Mouse (Mus musculus) embryo, embryonic 11.5 days (tissue): ENCODE measurements around the gene Unc5cl.
"Not testable (repeated sequence)": the region's sequence is repeated elsewhere in the genome, so short reads cannot be mapped to it uniquely, and the experiment has no call there.

ENCODE experiments used
- DNase-seq: peaks from one replicate; pipeline ENCODE4 v3.0.0-alpha.2; 2012; ENCODE audit warnings: low read depth, low spot score

Gene Unc5cl

DNA sequence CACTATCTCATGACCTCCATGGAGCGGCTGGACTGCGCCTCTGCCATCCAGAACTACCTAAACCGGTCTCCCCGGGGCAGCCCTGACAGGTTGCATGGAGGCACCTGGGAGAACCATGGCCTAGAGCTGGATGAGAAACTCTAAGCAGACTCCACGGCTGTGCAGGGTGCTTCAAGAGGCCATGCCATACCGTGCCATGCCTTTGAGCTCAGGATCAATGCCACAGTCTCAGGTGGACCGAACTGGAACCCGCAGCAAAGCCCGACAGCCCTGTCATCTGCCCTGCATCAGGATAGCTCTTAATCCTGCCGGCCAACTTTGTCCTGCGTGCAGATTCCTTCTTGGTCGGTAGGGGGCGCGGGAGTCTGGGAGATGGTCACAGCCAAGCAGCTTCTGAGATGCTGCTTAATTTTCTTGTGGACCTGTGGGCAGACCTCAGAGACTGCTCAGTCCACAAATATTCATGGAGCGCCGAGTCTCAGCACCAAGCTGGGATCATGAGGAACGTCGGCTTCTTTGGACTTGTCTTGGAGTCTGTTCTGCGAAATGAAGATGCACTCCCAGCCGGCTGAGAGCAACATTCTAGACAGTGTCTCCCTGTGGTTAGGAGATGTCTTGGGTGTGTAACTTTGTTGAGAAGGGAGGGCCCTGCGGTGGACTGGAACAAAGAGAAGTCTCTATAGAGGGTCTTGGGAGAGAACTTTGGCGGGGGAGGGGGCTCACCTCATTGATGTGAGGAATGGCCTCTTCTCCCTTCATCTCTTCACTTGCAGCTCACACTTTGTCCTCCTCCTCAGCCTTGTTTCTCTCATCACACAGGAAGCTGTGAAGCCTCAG, 12.9 kb downstream of the Unc5cl start:
- DNase-seq = peak; percentile 72

DNA sequence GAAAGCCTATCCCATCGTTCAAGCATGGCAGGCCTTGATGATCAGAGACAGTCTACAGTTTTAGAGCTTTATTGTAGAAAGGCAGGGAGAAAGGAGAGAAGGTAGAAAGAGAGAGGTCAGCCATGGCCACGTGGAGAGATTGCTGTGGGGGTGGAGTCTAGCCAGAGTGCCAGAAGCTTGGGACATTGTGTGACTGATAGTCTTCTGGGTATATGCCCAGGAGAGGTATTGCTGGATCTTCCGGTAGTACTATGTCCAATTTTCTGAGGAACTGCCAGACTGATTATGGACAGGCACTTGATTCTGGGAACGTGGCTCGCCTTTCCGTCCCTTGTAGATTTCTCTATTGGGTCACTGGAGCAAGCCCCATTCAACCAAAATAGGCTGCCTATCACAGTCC, 19.6 kb downstream of the Unc5cl start:
- not testable (repeated sequence) for DNase-seq

DNA sequence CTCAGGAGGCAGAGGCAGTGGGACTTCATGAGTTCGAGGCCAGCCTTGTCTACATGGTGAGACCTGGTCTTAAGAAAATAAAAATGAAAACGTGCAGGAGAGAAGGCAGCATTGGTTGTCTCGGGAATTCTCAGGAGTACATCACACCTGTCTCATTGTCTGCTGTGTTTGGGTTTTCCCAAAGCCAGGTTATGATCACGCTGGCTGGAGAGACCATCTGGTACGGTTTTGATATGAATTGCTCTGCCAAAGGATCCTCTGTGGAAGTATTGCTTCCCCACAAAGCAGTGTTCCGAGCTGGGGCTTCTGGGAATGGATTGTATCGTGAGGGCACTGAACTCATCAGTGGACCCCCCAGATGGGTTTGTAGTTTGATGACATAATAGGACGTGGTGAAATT, 20.7 kb downstream of the Unc5cl start:
- no peak for DNase-seq

DNA sequence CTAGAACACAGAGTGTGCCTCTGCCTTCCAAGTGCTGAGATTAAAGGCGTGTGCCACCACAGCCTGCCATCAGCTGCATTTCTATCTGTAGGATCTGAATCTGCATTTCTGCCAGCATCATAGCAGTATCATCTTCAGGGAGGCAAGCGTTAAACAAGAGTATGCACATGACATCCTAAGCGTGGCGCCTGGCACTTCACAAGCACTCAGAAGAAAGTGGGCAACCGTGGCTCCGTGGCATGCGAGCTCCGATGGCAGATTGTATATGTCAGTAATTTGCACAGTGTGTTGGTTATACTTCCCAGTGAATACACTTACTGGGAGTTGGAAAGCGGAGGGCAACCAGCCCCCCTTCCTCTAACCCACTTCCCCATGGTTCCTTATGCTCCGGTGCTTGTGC, 25.3 kb downstream of the Unc5cl start:
- DNase-seq = no peak

DNA sequence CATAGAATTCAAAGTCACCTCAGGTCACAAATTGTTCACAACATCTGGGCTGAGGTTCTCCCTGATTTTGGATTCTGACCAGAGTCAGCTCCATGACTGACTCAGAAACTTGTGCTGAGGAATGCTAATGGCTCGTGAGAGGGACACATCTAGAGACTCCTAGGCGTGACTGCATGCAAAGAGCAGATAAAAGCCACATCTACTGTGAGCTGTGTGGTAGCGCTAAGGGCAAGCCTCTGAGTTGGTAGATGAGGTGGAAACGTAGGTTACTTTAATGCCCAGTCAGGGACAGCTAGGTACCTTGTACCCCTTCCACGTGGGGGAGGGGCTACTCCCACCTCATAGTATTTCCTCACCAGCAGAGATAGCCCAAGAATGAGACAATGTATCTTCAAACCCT, 29.1 kb downstream of the Unc5cl start:
- DNase-seq = no peak

DNA sequence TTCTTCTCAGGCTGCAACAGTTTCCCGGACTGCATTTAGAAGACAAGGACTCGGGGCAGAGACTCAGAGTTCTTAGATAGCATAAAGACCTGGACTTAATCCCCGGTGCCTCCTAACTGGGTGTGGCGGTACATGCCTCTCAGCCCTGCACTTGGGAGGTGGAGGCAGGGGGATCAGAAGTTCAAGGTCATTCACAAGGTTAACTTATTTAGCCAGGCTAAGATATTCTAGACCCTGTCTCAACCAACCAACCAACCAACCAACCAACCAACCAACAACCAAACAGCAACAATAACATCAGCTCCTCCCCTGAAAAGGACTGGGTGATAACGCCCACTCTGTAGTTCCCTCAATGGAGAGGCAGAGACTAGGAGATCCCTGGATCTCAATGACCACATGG, 29.5 kb downstream of the Unc5cl start:
- no peak for DNase-seq

DNA sequence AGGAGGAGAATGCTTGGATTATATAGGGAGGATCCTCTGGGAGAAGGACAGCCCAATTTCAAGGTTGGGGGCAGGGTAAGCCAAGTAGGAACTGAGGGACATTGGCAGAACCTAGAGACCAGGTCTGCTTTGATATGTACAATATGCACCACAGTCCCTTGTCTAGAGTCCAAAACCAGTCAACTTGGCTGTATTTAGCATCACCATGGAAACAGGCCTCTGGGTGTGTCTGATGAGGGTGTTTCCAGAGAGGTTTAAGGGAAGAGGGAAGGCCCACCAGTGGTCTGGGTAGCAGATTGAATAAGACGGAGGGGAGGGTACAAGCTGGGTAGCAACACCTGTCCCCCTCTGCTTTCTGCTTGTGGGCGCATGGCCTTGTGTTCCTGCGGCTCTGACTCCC, 34.8 kb downstream of the Unc5cl start:
- no peak for DNase-seq

DNA sequence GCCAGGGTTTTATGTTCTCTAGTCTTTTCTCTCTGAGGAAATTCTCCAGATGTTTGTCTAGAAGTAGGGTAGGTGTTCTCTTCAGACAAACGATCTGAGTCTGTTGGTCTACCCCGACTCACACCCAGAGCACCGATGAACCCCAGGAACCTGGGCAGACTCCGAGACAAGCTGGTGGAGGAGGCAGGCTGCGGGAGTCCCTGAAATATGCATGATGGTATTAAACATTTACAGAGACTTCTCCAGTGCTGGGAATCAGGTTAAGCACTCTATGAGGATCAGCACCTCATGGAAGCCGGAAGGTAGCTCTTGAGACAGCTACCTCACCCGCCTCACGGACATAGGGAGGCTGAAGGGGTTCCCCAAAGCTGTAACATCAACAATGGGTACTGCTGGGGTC, 37.9 kb downstream of the Unc5cl start:
- no peak for DNase-seq

DNA sequence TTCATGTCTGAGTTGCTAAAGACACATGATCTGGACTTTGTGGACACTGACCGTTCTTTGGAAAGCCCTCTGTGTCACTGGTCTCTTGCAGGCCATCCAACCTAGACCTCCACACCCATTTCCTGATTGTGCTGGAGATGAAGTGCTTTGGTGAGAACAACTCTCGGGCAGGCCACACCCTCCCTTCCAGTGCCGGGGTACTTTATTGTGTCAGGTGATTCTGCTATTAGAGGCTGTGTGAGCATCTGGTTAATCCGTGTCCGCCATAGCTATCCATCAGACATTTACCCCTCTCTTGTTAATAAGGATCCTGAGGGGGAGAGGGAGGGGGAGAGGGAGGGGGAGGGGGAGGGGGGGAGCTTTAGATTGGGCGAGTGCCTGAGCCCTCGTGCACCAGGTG, 38.9 kb downstream of the Unc5cl start:
- no peak for DNase-seq

DNA sequence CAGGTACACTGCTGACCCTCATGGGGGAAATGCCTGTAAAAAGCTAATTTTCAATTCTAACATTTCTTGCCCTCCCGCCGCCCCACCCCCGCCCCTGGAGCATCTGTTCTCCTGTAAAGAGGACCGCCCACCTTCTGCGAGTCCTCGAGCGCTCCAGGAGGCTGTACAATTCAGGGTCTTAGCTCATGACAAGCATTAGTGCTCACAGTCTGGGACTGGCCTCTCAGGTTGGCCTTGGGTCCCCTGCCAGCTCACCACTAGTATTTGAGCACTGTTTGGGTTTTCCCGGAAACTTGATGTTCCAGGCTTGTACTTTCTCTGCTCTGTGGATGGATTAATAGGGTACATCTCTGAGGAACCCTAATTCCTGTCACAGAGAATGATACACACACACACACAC, 39.3 kb downstream of the Unc5cl start:
- DNase-seq = no peak

DNA sequence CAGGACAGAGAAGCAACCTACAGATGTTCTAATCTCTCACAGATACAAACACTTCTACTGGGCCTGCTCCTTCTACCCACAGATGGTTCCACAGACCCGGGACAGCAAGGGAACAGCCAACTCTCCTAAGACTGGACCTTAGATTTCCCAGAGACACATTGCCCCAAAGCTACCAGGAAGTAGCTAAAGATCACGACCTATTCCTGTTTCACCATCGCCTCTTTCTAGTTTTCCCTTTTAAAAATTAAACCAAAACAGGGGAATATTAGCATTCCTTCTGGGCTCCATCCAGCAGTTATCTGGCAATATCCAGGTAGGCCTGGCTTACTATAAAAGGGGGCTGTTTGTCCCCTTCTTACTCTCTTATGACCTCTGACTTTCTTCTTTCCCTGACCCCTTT, 43.3 kb downstream of the Unc5cl start:
- DNase-seq = no peak

DNA sequence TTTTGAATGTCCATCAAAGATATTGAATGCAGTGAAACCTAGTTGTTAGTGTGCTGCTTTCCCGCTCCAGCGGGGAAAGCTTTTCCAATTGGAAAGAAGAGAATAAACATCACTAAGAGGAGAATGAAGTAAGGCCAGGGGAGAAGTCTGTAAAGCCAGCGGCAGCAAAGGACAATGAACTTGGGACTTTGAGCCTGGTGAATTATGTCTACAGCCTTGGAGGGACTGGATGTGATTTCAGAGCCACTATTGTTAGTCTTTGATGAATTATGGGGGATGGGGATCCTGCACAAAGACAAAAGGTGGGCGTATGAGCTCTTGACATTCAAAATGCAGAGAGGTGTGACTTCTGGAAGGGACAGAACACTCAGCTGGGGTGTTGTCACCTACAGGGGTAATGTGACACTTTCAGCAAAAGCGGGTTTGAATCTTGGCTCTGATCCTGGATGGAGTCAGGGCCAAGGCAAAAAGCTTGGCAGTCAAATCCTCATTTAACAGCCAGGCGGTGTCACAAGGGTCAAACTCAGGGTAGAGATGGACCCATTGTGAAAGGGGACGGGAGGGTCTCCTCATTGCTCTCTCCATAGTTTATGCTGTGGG, 46.2 kb downstream of the Unc5cl start:
- no peak for DNase-seq

DNA sequence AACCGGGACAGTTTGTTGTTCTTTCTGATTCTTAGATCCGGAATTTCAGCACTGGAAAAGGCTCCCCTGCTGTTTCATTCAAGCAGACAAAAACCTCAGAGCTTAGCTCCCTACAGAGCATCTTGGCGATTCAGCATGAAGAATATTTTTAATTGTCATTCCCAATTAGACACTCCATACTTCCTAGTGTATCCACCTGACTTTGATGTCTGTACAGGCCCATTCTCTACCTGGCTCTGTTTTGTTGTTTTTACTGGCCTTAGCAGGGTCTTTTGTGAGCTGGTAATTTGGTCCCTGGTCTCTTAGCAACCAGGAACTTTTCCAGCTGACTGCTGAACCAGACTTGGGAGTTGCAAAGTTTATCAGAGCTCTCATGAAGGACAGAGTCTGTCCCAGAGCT, 50.3 kb downstream of the Unc5cl start:
- no peak for DNase-seq

DNA sequence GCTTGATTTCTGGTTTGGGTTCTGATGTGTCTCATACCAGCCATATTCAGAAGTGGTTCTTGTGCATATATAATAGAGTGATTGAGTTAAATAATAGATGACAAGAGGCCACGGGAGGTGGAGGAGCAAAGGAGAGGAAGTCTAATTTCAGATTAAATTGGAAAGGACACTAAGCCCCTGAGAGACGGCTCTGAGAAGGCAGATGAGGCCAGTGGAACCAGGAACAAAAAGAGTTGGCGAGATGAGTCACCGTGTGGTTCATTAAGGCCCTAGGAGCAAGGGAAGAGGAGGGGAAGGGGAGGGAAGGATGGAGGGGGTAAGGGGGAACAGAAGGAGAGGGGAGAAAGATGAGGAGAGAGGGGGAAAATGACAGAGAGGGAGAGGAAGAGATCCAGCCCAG, 52.3 kb downstream of the Unc5cl start:
- no peak for DNase-seq

DNA sequence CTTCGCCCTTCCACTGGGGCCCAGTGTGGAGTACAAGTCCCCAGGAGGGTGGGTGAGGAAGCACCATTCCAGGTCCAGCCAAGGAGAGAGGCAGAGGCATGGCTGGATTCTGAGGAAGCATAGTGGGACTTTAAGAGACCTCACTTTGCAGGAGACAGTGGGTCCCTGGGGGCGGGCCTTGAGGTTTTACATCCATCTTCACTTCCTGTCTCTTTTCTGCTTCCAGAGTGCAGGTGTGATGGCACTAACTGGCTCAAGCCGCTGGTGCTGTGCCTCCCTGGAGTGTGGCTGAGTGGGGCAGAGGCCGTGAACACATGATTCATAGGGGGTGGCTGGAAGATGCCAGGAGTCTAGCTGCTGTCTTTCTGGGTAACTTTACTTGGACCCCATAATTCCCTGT, 54.9 kb downstream of the Unc5cl start:
- DNase-seq = no peak

DNA sequence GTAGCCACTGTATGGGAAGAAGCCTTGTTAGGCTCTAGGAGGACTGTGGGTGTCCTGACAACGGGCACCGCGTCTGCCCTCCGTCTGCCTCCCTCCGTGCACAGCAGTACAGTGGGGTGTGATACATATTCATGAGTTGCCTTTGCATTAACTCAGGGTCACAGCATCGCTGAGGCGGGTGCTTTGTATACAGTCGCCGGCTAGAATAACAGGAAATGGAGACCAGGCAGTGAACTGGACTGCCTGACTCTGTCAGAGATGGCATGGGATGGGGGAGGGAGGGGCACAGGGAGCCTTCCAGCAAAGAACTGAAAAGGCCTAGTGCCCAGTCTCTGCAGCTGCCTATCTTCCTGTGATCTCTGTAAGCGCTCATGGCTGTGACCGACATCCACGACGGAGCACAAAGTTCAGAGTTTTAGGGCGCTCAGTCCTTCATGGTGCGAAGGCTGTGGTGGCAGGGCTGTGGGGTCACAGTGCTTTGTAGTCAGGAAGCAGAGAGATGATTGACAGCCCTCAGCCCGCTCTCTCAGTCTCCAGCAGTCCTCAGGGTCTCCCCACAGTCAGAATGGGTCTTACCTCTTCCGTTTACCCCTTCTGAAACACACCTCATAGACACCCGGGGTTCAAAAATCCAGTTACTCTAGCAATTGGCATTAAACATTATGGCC, 58.0 kb downstream of the Unc5cl start:
- DNase-seq = peak; percentile 17

DNA sequence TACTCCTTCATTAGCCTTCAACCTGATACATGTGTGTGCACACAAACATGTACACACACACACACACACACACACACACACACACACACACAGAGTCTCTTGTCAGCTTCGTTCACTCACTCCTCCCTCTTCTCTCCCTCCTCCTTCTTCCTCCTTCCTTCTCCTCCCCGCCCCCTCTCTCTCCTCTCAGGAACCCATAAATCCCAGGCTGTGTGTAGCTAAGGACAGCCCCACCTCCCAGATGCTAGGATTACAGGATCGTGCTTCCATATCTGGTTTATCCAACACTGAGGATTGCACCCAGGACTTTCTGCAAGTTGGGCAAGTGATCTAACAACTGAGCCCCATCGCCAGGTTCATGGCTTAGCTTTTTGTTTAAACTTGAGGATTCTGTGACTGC, 59.9 kb downstream of the Unc5cl start:
- no peak for DNase-seq

DNA sequence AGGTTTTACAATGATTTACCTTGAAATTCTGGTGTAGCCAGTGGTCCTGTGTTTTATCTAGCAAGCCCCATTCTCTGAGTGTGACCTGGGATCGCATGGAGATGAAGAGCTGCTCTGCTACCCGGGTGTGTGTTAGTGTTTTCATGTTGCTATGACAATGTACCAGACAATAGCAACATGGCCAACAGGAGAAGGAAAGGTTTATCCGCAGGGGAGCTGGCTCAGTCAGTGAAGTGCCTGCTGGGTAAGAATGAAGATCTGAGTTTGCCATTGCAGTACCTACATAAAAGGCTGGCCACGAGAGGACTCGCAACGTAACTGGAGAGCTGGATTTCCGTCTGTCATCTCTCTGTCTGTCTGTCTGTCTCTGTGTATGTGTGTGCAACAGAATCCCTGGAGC, 64.3 kb downstream of the Unc5cl start:
- no peak for DNase-seq

DNA sequence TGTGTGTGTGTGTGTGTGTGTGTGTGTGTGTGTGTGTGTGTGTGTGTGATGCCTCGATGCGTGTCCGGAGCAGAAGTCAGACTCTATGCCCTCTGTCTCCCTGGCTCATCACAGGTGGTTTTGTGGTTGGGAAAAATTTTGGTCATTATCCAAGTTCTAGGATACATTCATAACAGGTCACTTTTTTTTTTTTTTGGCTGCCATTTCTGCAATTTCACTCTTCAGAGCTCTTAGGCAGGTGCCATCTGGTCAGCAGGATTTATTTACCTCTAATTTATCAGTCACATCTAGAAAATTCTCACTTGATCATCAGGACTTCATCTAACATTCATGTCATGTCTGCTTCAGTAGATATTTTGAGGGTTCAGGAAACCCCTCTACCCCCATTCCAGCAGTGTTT, 65.7 kb downstream of the Unc5cl start:
- DNase-seq = no peak

DNA sequence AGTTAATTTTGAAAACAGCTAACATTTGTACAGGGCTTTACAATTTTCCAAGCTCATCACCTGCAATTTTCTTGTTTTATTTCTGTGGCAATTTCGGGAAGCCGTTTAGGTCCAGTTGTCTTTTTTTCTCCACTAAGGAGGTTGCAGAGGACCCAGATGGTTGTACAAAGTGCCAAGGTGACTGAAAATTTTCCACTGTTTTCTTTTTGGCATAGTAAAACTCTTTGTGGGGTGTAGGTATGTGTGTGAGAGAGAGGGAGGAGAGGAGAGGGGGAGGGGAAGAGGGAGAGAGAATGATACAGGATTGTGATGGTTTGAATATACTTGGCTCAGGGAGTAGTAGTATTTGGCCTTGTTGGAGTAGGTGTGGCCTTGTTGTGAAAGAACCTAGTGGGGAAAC, 68.4 kb downstream of the Unc5cl start:
- DNase-seq = no peak

DNA sequence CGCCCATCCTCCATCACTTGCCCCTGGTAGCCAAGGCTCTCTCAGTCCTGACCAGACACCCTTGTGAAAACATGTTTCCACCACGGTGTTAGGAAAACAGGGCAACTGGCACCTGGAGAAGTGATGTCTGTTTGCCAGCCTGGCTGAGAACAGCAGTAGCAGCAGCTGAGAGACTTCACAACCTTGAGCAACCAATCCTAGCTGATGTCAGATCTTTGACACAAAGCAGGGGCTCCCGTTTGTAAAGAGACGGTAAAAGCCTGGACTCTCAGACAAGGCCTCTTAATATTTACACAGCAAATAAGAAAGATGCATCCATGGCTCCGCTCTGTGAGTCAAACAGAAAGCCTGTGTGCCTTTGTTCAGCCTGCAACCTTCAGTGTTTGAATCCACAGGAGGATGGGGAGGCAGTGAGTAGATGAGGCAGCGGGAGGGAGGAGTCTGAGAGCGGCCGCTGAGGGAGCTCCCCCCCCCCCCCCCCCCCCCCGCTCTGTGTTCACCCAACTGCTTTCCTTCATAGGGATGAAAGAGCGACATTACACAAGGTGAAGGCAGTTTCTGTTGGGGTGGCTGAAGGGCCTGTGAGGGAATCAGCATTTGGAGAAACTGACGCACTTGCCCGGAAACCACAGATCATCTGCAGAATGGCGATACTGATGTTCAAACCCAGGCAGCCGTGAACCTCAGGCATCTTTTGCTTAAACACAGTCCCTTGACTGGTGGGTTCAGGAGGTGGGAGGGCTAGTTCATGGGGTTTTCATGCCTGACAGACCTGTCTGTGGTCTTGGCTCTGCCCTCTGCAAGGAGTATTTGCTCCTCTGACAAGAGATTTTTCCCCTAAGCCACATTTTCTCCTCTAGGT, 79.4 kb downstream of the Unc5cl start:
- DNase-seq = no peak

DNA sequence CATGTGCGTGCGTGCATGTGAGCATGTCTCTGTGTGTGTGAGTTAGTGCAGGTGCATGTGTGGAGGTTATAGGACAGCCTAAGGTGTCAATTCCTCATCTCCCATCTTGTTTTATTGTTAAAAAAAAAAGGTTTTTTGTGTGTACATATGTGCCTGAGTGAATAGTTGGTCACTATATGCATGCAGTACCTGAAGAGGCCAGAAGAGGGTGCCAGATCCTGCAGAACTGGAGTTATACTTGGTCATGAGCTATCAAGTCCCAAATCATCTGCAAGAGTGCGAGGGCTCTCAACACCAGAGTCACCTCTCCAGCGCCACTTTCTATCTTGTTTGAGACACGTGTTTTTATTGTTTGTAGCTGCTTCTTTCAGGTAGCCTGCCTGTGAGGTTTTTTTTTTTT, 83.6 kb downstream of the Unc5cl start:
- DNase-seq = no peak
